8 mouse cellular contexts compared by ENCODE assay signal in genomic region chr11:60913301-60914196, GRCm38 (mm10). TPM values are rescaled to one million over a fixed set of nuclear protein-coding genes. Genes with fewer than 3 reads are reported as not detected.
DNase-seq lines count a peak whose midpoint lies in the region; ATAC-seq lines count a peak whose summit lies in the region.

No protein-coding gene starts in this region.

- WGBS in forebrain, embryonic 10.5 days = under 1% methylated on average over 86 of the region's 86 CpGs
- under 1% methylated on average over 86 of the region's 86 CpGs for WGBS in heart, embryonic 15.5 days
- WGBS in liver, embryonic 13.5 days (ENCODE audit: insufficient replicate concordance) = under 1% methylated on average over 84 of the region's 86 CpGs
- WGBS in stomach, embryonic 14.5 days = under 1% methylated on average over 68 of the region's 86 CpGs

- DNase-seq in CD8-positive naive resting alpha-beta T cell, adult 2 months (ENCODE audit: low read depth in 2 of 2, low spot score in 2 of 2) = peak; percentile 76 to 85
- peak; percentile 83 for DNase-seq in c-Kit-negative CD71-positive TER-119-positive erythroid progenitor cells, embryonic 14.5 days (ENCODE audit: low read depth, low spot score)
- DNase-seq in forebrain, embryonic 10.5 days (ENCODE audit: extremely low spot score, low spot score) = peak; percentile 91
- DNase-seq in kidney, postnatal 14 days = peak; percentile 95
- peak; percentile 86 for DNase-seq in liver, embryonic 13.5 days
- peak; percentile 86 to 90 for DNase-seq in natural killer cell, adult 2 months (ENCODE audit: low spot score in 2 of 2)

- peak overlapping the region; percentile 89 for H3K27ac ChIP-seq in forebrain, embryonic 10.5 days
- peak overlapping the region; percentile 86 for H3K27ac ChIP-seq in heart, embryonic 15.5 days
- peak overlapping the region; percentile 84 for H3K27ac ChIP-seq in liver, embryonic 13.5 days
- H3K27ac ChIP-seq in stomach, embryonic 14.5 days (ENCODE audit: low read length) = peak overlapping the region; percentile 44; the same call in 1 of the 2 replicates

- no peaks in the 10 kb centered on the region for H3K36me3 ChIP-seq in forebrain, embryonic 10.5 days (replicated peaks)
- H3K36me3 ChIP-seq in heart, embryonic 15.5 days = no peaks in the 10 kb centered on the region
- H3K36me3 ChIP-seq in liver, embryonic 13.5 days = no peaks in the 10 kb centered on the region
- H3K36me3 ChIP-seq in stomach, embryonic 14.5 days (ENCODE audit: control insufficient read depth, insufficient read depth, low read length) = no peaks in the 10 kb centered on the region

- H3K9me3 ChIP-seq in forebrain, embryonic 10.5 days = no peaks in the 10 kb centered on the region
- H3K9me3 ChIP-seq in heart, embryonic 15.5 days (replicated peaks) = no peaks in the 10 kb centered on the region
- no peaks in the 10 kb centered on the region for H3K9me3 ChIP-seq in liver, embryonic 13.5 days (replicated peaks)
- H3K9me3 ChIP-seq in stomach, embryonic 14.5 days (ENCODE audit: control insufficient read depth, low read depth, low read length) = no peaks in the 10 kb centered on the region

- H3K4me1 ChIP-seq in forebrain, embryonic 10.5 days = peaks cover 45% of the 10 kb centered on the region
- H3K4me1 ChIP-seq in heart, embryonic 15.5 days (replicated peaks) = peaks cover 28% of the 10 kb centered on the region
- peaks cover 59% of the 10 kb centered on the region for H3K4me1 ChIP-seq in liver, embryonic 13.5 days (replicated peaks)
- H3K4me1 ChIP-seq in stomach, embryonic 14.5 days (ENCODE audit: control insufficient read depth, insufficient read depth, low read length) = peaks cover 16% of the 10 kb centered on the region

- peak overlapping the region; percentile 99 for H3K4me3 ChIP-seq in forebrain, embryonic 10.5 days
- peak overlapping the region; percentile 94 for H3K4me3 ChIP-seq in heart, embryonic 15.5 days
- H3K4me3 ChIP-seq in liver, embryonic 13.5 days (replicated peaks) = peak overlapping the region; percentile 95
- peak overlapping the region; percentile 94 for H3K4me3 ChIP-seq in stomach, embryonic 14.5 days (ENCODE audit: low read depth, low read length)

- H3K27me3 ChIP-seq in forebrain, embryonic 10.5 days (ENCODE audit: poor library complexity, severe bottlenecking) = no peaks in the 10 kb centered on the region
- H3K27me3 ChIP-seq in heart, embryonic 15.5 days = no peaks in the 10 kb centered on the region
- H3K27me3 ChIP-seq in liver, embryonic 13.5 days = no peaks in the 10 kb centered on the region
- no peaks in the 10 kb centered on the region for H3K27me3 ChIP-seq in stomach, embryonic 14.5 days (ENCODE audit: control insufficient read depth, insufficient read depth, low read length)

- peak overlapping the region; percentile 88 for H3K9ac ChIP-seq in heart, embryonic 15.5 days
- H3K9ac ChIP-seq in liver, embryonic 13.5 days = peak overlapping the region; percentile 96
- H3K9ac ChIP-seq in stomach, embryonic 14.5 days (replicated peaks; ENCODE audit: low read depth, low read length) = peak overlapping the region; percentile 83

- peak overlapping the region; percentile 79 for H3K4me2 ChIP-seq in heart, embryonic 15.5 days
- H3K4me2 ChIP-seq in liver, embryonic 13.5 days = peak overlapping the region; percentile 95
- H3K4me2 ChIP-seq in stomach, embryonic 14.5 days (replicated peaks; ENCODE audit: low read depth, low read length) = peak overlapping the region; percentile 78

- peak; percentile 90 for ATAC-seq in heart, embryonic 15.5 days (replicated peaks; ENCODE audit: insufficient number of reproducible peaks, insufficient read depth, low FRiP score, low read depth)
- ATAC-seq in liver, embryonic 13.5 days (ENCODE audit: low read depth) = peak; percentile 89
- ATAC-seq in stomach, embryonic 14.5 days (ENCODE audit: insufficient number of reproducible peaks, insufficient read depth, low FRiP score, low read depth) = peak; percentile 85

RNA-seq across cellular contexts. Expression of gene Natd1, which starts 1.0 kb away (rescaled TPM):
- 20.1 and 23.0 TPM in 2 replicates for polyA plus RNA-seq in forebrain, embryonic 10.5 days (2016; fragmentation: Nextera tagmentation; extraction: Ambion mirVana)
- 11.9 and 22.3 TPM in 2 replicates for polyA plus RNA-seq in heart, embryonic 15.5 days (2015; fragmentation: Nextera tagmentation; extraction: Ambion mirVana)
- polyA plus RNA-seq in liver, embryonic 13.5 days (2015; fragmentation: Nextera tagmentation; extraction: Ambion mirVana) = 8.6 and 10.5 TPM in 2 replicates
- polyA plus RNA-seq in stomach, embryonic 14.5 days (2014; fragmentation: Nextera tagmentation; extraction: Ambion mirVana) = 14.7 and 16.7 TPM in 2 replicates

RNA-seq across cellular contexts. Expression of gene Map2k3, which starts 18.3 kb away (rescaled TPM):
- polyA plus RNA-seq in forebrain, embryonic 10.5 days (2016; fragmentation: Nextera tagmentation; extraction: Ambion mirVana) = 67.0 and 73.2 TPM in 2 replicates
- 53.3 and 76.0 TPM in 2 replicates for polyA plus RNA-seq in heart, embryonic 15.5 days (2015; fragmentation: Nextera tagmentation; extraction: Ambion mirVana)
- 157 and 164 TPM in 2 replicates for polyA plus RNA-seq in liver, embryonic 13.5 days (2015; fragmentation: Nextera tagmentation; extraction: Ambion mirVana)
- polyA plus RNA-seq in stomach, embryonic 14.5 days (2014; fragmentation: Nextera tagmentation; extraction: Ambion mirVana) = 79.7 and 80.0 TPM in 2 replicates

RNA-seq across cellular contexts. Expression of gene Tmem11, which starts 34.5 kb away (rescaled TPM):
- polyA plus RNA-seq in forebrain, embryonic 10.5 days (2016; fragmentation: Nextera tagmentation; extraction: Ambion mirVana) = 74.3 and 76.2 TPM in 2 replicates
- polyA plus RNA-seq in heart, embryonic 15.5 days (2015; fragmentation: Nextera tagmentation; extraction: Ambion mirVana) = 52.1 and 63.2 TPM in 2 replicates
- 33.1 and 33.3 TPM in 2 replicates for polyA plus RNA-seq in liver, embryonic 13.5 days (2015; fragmentation: Nextera tagmentation; extraction: Ambion mirVana)
- 65.0 and 74.9 TPM in 2 replicates for polyA plus RNA-seq in stomach, embryonic 14.5 days (2014; fragmentation: Nextera tagmentation; extraction: Ambion mirVana)

Comparison
In these comparisons a context has a peak if more than half of its experiments do, and no peak if none do; other contexts are left out.
1. Peak in every context shown above with its lines: DNase-seq, ATAC-seq, H3K4me3 ChIP-seq and H3K27ac ChIP-seq.